Mouse (Mus musculus) lung, postnatal 0 days (tissue): ENCODE data around the gene Lyl1.

Source experiments
- CTCF ChIP-seq: IDR thresholded peaks from 2 replicates; pipeline ENCODE4 v1.5.1; 2016; ENCODE audit warnings: antibody characterized with exemption, mild to moderate bottlenecking
- EP300 ChIP-seq: IDR thresholded peaks from 2 replicates; pipeline ENCODE4 v1.6.1; 2016; ENCODE audit warnings: antibody characterized with exemption, mild to moderate bottlenecking, control low read depth

DNA sequence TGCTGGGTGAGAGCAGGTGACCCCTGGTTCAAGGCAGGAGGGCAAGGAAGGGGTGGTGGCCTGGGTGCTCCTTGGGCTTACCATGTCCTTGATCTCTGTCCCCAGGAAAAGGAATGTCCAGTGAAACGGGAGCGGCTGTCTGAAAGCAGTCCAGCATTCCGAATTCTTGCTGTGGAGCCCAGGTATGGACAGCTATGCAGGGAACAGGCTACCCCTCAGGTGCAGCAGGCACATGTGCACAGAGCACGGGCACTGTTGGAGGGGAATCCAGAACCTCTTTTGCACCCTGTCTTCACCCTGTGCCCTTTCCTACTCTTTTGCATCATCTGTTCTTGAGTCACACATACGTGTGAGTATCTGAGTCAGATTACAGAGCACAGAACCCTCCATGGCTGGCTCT lies 3.0 kb upstream of the Lyl1 start:
- TF ChIP-seq CTCF (no peak), EP300 (no peak)
